ENCODE assay signal across 19 mouse cellular contexts in the genomic region with DNA sequence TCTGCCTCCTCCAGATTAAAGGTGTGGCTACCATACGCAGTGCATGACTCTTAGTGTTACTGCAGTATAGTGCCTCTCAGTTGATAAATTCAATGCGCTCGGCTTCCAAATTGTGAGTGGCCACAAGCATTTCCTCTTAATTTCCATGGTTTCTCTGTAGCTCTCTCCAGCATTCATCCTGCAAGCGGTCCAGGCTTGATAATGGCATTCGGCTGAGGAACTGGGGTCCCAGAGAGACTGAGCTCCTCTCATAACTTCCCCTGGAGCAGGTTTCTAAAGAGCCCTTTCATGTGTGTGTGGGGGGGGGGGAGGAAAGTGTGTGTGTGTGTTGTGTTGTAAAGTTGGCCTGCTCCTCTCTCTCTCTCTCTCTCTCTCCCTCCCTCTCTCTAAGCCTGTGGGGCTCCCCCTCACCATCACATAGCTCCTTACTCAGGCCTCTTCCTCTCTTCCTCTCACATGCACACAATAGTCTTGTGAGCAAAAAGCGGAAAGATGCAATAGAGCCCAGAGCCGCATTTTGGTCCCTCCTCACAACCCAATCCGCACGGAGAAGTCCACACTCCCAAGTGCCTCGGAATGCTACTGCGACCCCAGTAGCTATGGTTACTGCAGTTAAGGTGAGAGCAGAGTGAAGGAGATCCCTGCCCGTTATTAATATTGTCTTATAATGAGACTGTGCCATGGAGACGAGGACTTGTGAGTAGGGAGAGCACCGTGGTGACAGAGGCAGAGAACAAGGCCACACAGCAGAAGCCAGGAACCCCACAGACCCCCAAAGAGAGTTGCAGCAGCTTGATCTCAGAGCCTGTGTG. TPM values are rescaled to one million over a fixed set of nuclear protein-coding genes. Genes with fewer than 3 reads are reported as not detected.
DNase-seq lines count a peak whose midpoint lies in the region; ATAC-seq lines count a peak whose summit lies in the region.
"Had no signal": no experiment of that assay in that cellular context is flagged by ENCODE, and none has a peak within 500 bp of the region (broad histone marks: within the 10 kb centered on the region; RNA-seq: fewer than 3 reads in every experiment).

No protein-coding gene starts in this region.

- no peak overlapping the region for H3K4me3 ChIP-seq in forebrain, embryonic 10.5 days
- H3K4me3 ChIP-seq in forebrain, embryonic 14.5 days (ENCODE audit: low read depth, low read length) = no peak overlapping the region
- H3K4me3 ChIP-seq in neural tube, embryonic 15.5 days (replicated peaks) = no peak overlapping the region
- H3K4me3 ChIP-seq in limb, embryonic 12.5 days (replicated peaks) = no peak overlapping the region
- H3K4me3 ChIP-seq: heart, embryonic 15.5 days; intestine, embryonic 15.5 days; limb, embryonic 13.5 days had no signal

- H3K36me3 ChIP-seq in forebrain, embryonic 10.5 days (replicated peaks) = no peaks in the 10 kb centered on the region
- no peaks in the 10 kb centered on the region for H3K36me3 ChIP-seq in forebrain, embryonic 14.5 days (ENCODE audit: control insufficient read depth, insufficient read depth, low read length)
- no peaks in the 10 kb centered on the region for H3K36me3 ChIP-seq in neural tube, embryonic 15.5 days
- H3K36me3 ChIP-seq in limb, embryonic 12.5 days = no peaks in the 10 kb centered on the region
- H3K36me3 ChIP-seq: heart, embryonic 15.5 days; intestine, embryonic 15.5 days; limb, embryonic 13.5 days had no signal

- H3K4me2 ChIP-seq in forebrain, embryonic 14.5 days (ENCODE audit: low read length) = no peak overlapping the region
- no peak overlapping the region for H3K4me2 ChIP-seq in neural tube, embryonic 15.5 days
- H3K4me2 ChIP-seq in limb, embryonic 12.5 days = no peak overlapping the region
- H3K4me2 ChIP-seq: heart, embryonic 15.5 days; intestine, embryonic 15.5 days; limb, embryonic 13.5 days had no signal

- no peak for ATAC-seq in forebrain, embryonic 14.5 days
- 0 out of 2 replicates have a peak, but pooled peaks have one; percentile 47 for ATAC-seq in neural tube, embryonic 15.5 days (ENCODE audit: low FRiP score)
- ATAC-seq in limb, embryonic 12.5 days (ENCODE audit: insufficient number of reproducible peaks, insufficient read depth, low FRiP score, low TSS enrichment, low read depth) = no peak
- ATAC-seq: intestine, embryonic 15.5 days; Patski had no signal

- 67% methylated on average over 14 of the region's 14 CpGs for WGBS in forebrain, embryonic 10.5 days
- WGBS in forebrain, embryonic 14.5 days = 56% methylated on average over 14 of the region's 14 CpGs
- 52% methylated on average over 14 of the region's 14 CpGs for WGBS in neural tube, embryonic 15.5 days
- 65% methylated on average over 14 of the region's 14 CpGs for WGBS in limb, embryonic 12.5 days

- DNase-seq in forebrain, embryonic 10.5 days (ENCODE audit: extremely low spot score, low spot score) = no peak
- DNase-seq in forebrain, embryonic 14.5 days (ENCODE audit: low spot score) = no peak
- no peak for DNase-seq in neural tube, embryonic 10.5 days (ENCODE audit: extremely low spot score, low spot score)
- no peak for DNase-seq in natural killer cell, adult 2 months (ENCODE audit: low spot score in 2 of 2)
- DNase-seq in heart, adult 11 months = no peak
- DNase-seq in layer of hippocampus, postnatal 14 days (ENCODE audit: low spot score in 2 of 2) = no peak
- DNase-seq: cerebellum, adult 8-10 months; embryo, embryonic 11 days; kidney, postnatal 14 days; layer of hippocampus, postnatal 36 days; lung, adult 18-20 months; lung, postnatal 4 days; thymus, postnatal 36 days had no signal

- H3K27me3 ChIP-seq in forebrain, embryonic 10.5 days (ENCODE audit: poor library complexity, severe bottlenecking) = no peaks in the 10 kb centered on the region
- no peaks in the 10 kb centered on the region for H3K27me3 ChIP-seq in forebrain, embryonic 14.5 days (replicated peaks; ENCODE audit: control insufficient read depth, insufficient read depth, low read length)
- no peaks in the 10 kb centered on the region for H3K27me3 ChIP-seq in neural tube, embryonic 15.5 days (replicated peaks)
- H3K27me3 ChIP-seq in limb, embryonic 12.5 days = peaks cover 4% of the 10 kb centered on the region; the same call in 1 of the 2 replicates
- H3K27me3 ChIP-seq: intestine, embryonic 15.5 days; limb, embryonic 13.5 days; Patski had no signal

- H3K27ac ChIP-seq in forebrain, embryonic 10.5 days = peak overlapping the region; percentile 69
- H3K27ac ChIP-seq in forebrain, embryonic 14.5 days (ENCODE audit: low read depth, low read length) = no peak overlapping the region
- no peak overlapping the region; the same call in 1 of the 2 replicates for H3K27ac ChIP-seq in neural tube, embryonic 15.5 days (replicated peaks)
- 0 out of 2 replicates have a peak overlapping the region, but pooled peaks have one; percentile 54 for H3K27ac ChIP-seq in limb, embryonic 12.5 days
- H3K27ac ChIP-seq: heart, embryonic 15.5 days; intestine, embryonic 15.5 days; limb, embryonic 13.5 days had no signal

- peaks cover 52% of the 10 kb centered on the region for H3K4me1 ChIP-seq in forebrain, embryonic 10.5 days
- no peaks in the 10 kb centered on the region for H3K4me1 ChIP-seq in forebrain, embryonic 14.5 days (ENCODE audit: control insufficient read depth, insufficient read depth, low read length)
- H3K4me1 ChIP-seq in neural tube, embryonic 15.5 days = peaks cover 10% of the 10 kb centered on the region
- H3K4me1 ChIP-seq in limb, embryonic 12.5 days (replicated peaks) = peaks cover 32% of the 10 kb centered on the region
- H3K4me1 ChIP-seq: intestine, embryonic 15.5 days had no signal

- H3K9ac ChIP-seq in forebrain, embryonic 14.5 days (ENCODE audit: low read length) = no peak overlapping the region
- H3K9ac ChIP-seq in neural tube, embryonic 15.5 days (replicated peaks) = no peak overlapping the region
- H3K9ac ChIP-seq in limb, embryonic 12.5 days (replicated peaks) = 0 out of 2 replicates have a peak overlapping the region, but pooled peaks have one; percentile 4
- H3K9ac ChIP-seq: heart, embryonic 15.5 days; intestine, embryonic 15.5 days; limb, embryonic 13.5 days had no signal

- no peaks in the 10 kb centered on the region for H3K9me3 ChIP-seq in forebrain, embryonic 10.5 days
- H3K9me3 ChIP-seq in forebrain, embryonic 14.5 days (replicated peaks; ENCODE audit: control insufficient read depth, low read length) = no peaks in the 10 kb centered on the region
- no peaks in the 10 kb centered on the region for H3K9me3 ChIP-seq in neural tube, embryonic 15.5 days (replicated peaks)
- no peaks in the 10 kb centered on the region for H3K9me3 ChIP-seq in limb, embryonic 12.5 days
- H3K9me3 ChIP-seq: heart, embryonic 15.5 days; intestine, embryonic 15.5 days; limb, embryonic 13.5 days had no signal

RNA-seq across cellular contexts. Expression of gene Notch2, which starts 52.3 kb away (rescaled TPM):
- 19.1 and 21.2 TPM in 2 replicates for polyA plus RNA-seq in forebrain, embryonic 10.5 days (2016; fragmentation: Nextera tagmentation; extraction: Ambion mirVana)
- 13.6 and 18.1 TPM in 2 replicates for polyA plus RNA-seq in forebrain, embryonic 14.5 days (2014; fragmentation: Nextera tagmentation; extraction: Ambion mirVana)
- 9.0 and 11.3 TPM in 2 replicates for polyA plus RNA-seq in neural tube, embryonic 15.5 days (2015; fragmentation: Nextera tagmentation; extraction: Ambion mirVana)
- 35.7 and 41.6 TPM in 2 replicates for polyA plus RNA-seq in limb, embryonic 12.5 days (2016; fragmentation: Nextera tagmentation; extraction: Ambion mirVana)
- 10 to 100 TPM; 27.4 to 31.3 TPM for total RNA-seq in layer of hippocampus, postnatal 14 days (2021)

RNA-seq across cellular contexts. Expression of gene Sec22b, which starts 60.0 kb away (rescaled TPM):
- polyA plus RNA-seq in forebrain, embryonic 10.5 days (2016; fragmentation: Nextera tagmentation; extraction: Ambion mirVana) = 114 TPM in 2 replicates
- 124 and 130 TPM in 2 replicates for polyA plus RNA-seq in forebrain, embryonic 14.5 days (2014; fragmentation: Nextera tagmentation; extraction: Ambion mirVana)
- 93.9 and 97.1 TPM in 2 replicates for polyA plus RNA-seq in neural tube, embryonic 15.5 days (2015; fragmentation: Nextera tagmentation; extraction: Ambion mirVana)
- 122 and 130 TPM in 2 replicates for polyA plus RNA-seq in limb, embryonic 12.5 days (2016; fragmentation: Nextera tagmentation; extraction: Ambion mirVana)
- total RNA-seq in layer of hippocampus, postnatal 14 days (2021) = 10 to 100 TPM; 66.7 to 68.1 TPM

Comparison
In these comparisons a context has a peak if more than half of its experiments do, and no peak if none do; other contexts are left out.
1. H3K27ac ChIP-seq: peak in forebrain, embryonic 10.5 days (single experiment) and limb, embryonic 12.5 days (single experiment); none in forebrain, embryonic 14.5 days (single experiment) and neural tube, embryonic 15.5 days (single experiment).